Mouse (Mus musculus): Measurements from ENCODE around the gene Spint4.

- TF ChIP-seq CTCF (IDR thresholded peaks at IDR 0.05; ENCODE audit: control insufficient read depth, insufficient read depth, low read length) = no peak
- TF ChIP-seq POLR2A (IDR thresholded peaks at IDR 0.05; ENCODE audit: borderline replicate concordance, control insufficient read depth, low read depth, low read length) = no peak
These were observed 25.0 kb downstream of the Spint4 start for GRCm38 (mm10) chr2:164723276-164723675.

Measured in bone marrow, adult 2 months (tissue).